Mouse (Mus musculus): ENCODE results near the gene Prune2.

GRCm38 (mm10) chr19:17163511-17163953 is 207.6 kb downstream of the Prune2 start:
- no peak for TF ChIP-seq MYOD1 (IDR thresholded peaks at IDR 0.05; ENCODE audit: control insufficient read depth, insufficient read length, low read depth)
- TF ChIP-seq CTCF (IDR thresholded peaks at IDR 0.05; ENCODE audit: control insufficient read depth, insufficient read depth, insufficient read length), result no peak
- TF ChIP-seq USF1 (IDR thresholded peaks at IDR 0.05; ENCODE audit: low read depth), result no peak
- TF ChIP-seq FOSL1 (IDR thresholded peaks at IDR 0.05; ENCODE audit: insufficient read depth, low read length, poor library complexity, severe bottlenecking), result no peak
